Mouse (Mus musculus) hindbrain, embryonic 16.5 days (tissue): ENCODE data around the gene Ano10. TPM values are rescaled to one million over a fixed set of nuclear protein-coding genes. Genes with fewer than 3 reads are reported as not detected.

Experiments used
- ATAC-seq: fragments of 200-750 bp; cut with Nextera tagmentation; 2 replicates; pipeline ENCODE4 v1.8.0; 2017; ENCODE audit warnings: moderate TSS enrichment, moderate library complexity
- H3K27ac ChIP-seq: fragments of 300-500 bp; sonication (generic); 2 replicates; pipeline ENCODE4 v1.5.1; 2014; ENCODE audit warnings: low read depth, mild to moderate bottlenecking, control low read depth, low read length, moderate library complexity
- H3K27me3 ChIP-seq: fragments of 300-500 bp; sonication (generic); replicated peaks from 2 replicates; pipeline ENCODE4 v1.6.1; 2014; ENCODE audit warnings: low read length; ENCODE audit not compliant: control insufficient read depth, insufficient read depth
- H3K36me3 ChIP-seq: fragments of 300-500 bp; sonication (generic); 2 replicates; pipeline ENCODE4 v1.6.1; 2014; ENCODE audit warnings: mild to moderate bottlenecking, low read length, moderate library complexity, mixed read lengths; ENCODE audit not compliant: control insufficient read depth, insufficient read depth
- H3K4me1 ChIP-seq: fragments of 300-500 bp; sonication (generic); 2 replicates; pipeline ENCODE4 v1.6.1; 2014; ENCODE audit warnings: low read depth, low read length; ENCODE audit not compliant: control insufficient read depth, insufficient read depth
- H3K4me2 ChIP-seq: fragments of 300-500 bp; sonication (generic); 2 replicates; pipeline ENCODE4 v1.6.1; 2014; ENCODE audit warnings: mild to moderate bottlenecking, low read length, control low read depth, moderate library complexity
- H3K4me3 ChIP-seq: fragments of 300-500 bp; sonication (generic); 2 replicates; pipeline ENCODE4 v1.5.1; 2014; ENCODE audit warnings: mild to moderate bottlenecking, low read length, control low read depth, moderate library complexity
- H3K9ac ChIP-seq: fragments of 300-500 bp; sonication (generic); 2 replicates; pipeline ENCODE4 v1.6.1; 2014; ENCODE audit warnings: low read depth, mild to moderate bottlenecking, control low read depth, low read length, moderate library complexity
- H3K9me3 ChIP-seq: fragments of 300-500 bp; sonication (generic); 2 replicates; pipeline ENCODE4 v1.6.1; 2014; ENCODE audit warnings: mild to moderate bottlenecking, low read length, moderate library complexity; ENCODE audit not compliant: control insufficient read depth
- WGBS: fragments of 180-500 bp; shearing (Covaris S2); extraction: QIAGEN DNeasy Blood & Tissue Kit; methylation state at CpG from one replicate; pipeline ENCODE4 v1.1.7; 2014; 5-methylcytosine and 5-hydroxymethylcytosine counted together
- microRNA-seq: library from miRNA; unstranded; fragments of <30 nt; microRNA quantifications from one replicate; pipeline ENCODE4, GENCODE M21; 2017
- polyA plus RNA-seq: library from polyadenylated mRNA; unstranded; fragments of >200 nt; fragmentation: Nextera tagmentation; extraction: Ambion mirVana; gene quantifications from 2 replicates; pipeline ENCODE4 v1.2.1, GENCODE M21; 2015

The Ano10 gene
- polyA plus RNA-seq, 1 experiment from 2014 or later: 41.8 TPM

DNA sequence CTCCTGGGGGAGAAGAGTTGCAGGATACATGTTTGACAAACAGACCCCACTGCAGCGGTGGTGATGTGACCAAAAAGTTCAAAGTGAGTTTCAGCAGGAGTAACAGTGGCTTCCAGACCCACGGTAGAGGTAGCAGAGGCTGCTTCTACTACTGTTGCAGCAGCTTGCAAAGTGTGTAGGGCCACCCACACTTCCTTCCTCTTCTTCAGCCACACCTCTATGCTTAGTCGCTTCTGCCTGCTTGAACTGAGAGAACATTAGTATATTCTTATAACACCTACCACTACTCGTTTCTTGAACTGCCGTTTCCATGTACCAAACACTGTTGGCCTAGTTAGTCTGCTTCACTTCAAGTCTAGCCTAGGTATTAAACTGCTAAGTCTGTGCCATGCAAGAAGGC, 165.5 kb downstream of the Ano10 start:
- no peak overlapping the region for H3K27ac ChIP-seq
- peaks cover 2% of the 10 kb centered on the region; the same call in 1 of the 2 replicates for H3K36me3 ChIP-seq
- no peak overlapping the region for H3K4me3 ChIP-seq
- H3K9me3 ChIP-seq: no peaks in the 10 kb centered on the region
- no peaks in the 10 kb centered on the region for H3K27me3 ChIP-seq
- H3K4me1 ChIP-seq: peaks cover 7% of the 10 kb centered on the region
- H3K4me2 ChIP-seq: no peak overlapping the region
- 85% methylated on average over 5 of the region's 5 CpGs for WGBS
- ATAC-seq: no peak
- H3K9ac ChIP-seq: no peak overlapping the region

DNA sequence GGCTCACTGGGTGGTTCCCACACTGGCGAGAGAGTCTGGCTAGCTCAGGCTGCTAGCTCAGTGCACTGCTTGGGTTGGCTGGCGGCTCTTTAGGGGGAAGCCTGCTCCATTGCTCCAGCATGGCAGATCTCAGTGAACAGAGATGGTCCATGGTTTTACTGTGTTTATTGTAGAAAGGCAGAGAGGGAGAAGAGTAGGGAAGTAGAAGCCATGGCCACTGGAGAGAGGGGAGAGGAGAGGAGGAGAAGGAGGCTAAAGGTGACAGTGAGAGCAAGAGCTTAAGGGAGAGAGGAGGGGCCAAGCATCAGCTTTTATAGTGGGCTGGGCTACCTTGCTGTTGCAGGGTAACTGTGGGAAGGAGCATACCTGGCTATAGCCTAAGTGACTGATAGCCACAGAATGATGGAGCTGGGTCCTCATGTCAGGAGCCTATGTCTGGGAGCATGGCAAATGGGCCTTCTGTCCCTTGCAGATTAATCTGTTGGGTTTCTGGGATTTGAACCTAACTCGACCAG, 166.9 kb downstream of the Ano10 start:
- Histone ChIP-seq H3K27ac (no peak overlapping the region), H3K9ac (no peak overlapping the region), H3K4me1 (peaks cover 7% of the 10 kb centered on the region), H3K4me2 (no peak overlapping the region), H3K27me3 (no peaks in the 10 kb centered on the region), H3K9me3 (no peaks in the 10 kb centered on the region), H3K36me3 (no peaks in the 10 kb centered on the region), H3K4me3 (no peak overlapping the region)
- WGBS: 73% methylated on average over 3 of the region's 3 CpGs
- no peak for ATAC-seq

DNA sequence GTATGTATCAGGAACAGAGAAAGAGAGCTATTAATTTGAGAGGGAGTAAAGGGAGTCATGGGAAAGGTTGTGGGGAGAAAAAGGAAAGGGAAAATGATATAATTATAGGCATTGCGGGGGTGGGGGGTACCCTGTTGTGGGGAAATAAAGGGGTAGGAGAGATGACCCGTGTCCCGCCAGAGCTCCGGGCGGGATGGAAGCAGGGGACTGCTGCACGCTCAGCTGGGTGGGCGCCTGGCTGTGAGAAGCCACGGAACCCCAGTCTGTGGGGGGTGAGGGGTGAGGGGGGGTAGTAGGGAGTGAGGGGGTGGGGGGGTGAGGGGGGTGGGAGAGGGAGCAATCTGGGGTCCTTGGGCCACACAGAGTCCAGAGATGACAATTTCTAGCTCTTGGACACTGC, 167.4 kb downstream of the Ano10 start:
- ATAC-seq: no peak
- WGBS: 69% methylated on average over 8 of the region's 8 CpGs
- H3K27ac ChIP-seq: no peak overlapping the region

More for the DNA sequence above, 167.4 kb downstream of the Ano10 start:
- no peak overlapping the region for H3K9ac ChIP-seq
- no peaks in the 10 kb centered on the region for H3K36me3 ChIP-seq
- no peaks in the 10 kb centered on the region for H3K27me3 ChIP-seq
- H3K4me3 ChIP-seq: no peak overlapping the region
- peaks cover 7% of the 10 kb centered on the region for H3K4me1 ChIP-seq
- H3K4me2 ChIP-seq: no peak overlapping the region
- H3K9me3 ChIP-seq: no peaks in the 10 kb centered on the region

Small RNA genes lying within 50 kb of the gene (microRNA-seq; reads per million reads assigned to microRNA genes)
- gene Mir8106: not detected

Other genes with a start within 250 kb of the Ano10 start
- 75.8 and 89.4 TPM in 2 replicates for gene Snrk, start 177.2 kb downstream of the Ano10 start, polyA plus RNA-seq
- gene Abhd5, start 57.2 kb upstream of the Ano10 start, polyA plus RNA-seq: 27.0 and 29.7 TPM in 2 replicates